Mouse (Mus musculus): ENCODE results near the gene Mapkap1. TPM values are rescaled to one million over a fixed set of nuclear protein-coding genes. Genes with fewer than 3 reads are reported as not detected.
"Not testable (repeated sequence)": the region's sequence is repeated elsewhere in the genome, so short reads cannot be mapped to it uniquely, and the experiment has no call there.

The Mapkap1 gene
- polyA plus RNA-seq, 1 experiment from 2014 or later: 78.9 TPM

DNA sequence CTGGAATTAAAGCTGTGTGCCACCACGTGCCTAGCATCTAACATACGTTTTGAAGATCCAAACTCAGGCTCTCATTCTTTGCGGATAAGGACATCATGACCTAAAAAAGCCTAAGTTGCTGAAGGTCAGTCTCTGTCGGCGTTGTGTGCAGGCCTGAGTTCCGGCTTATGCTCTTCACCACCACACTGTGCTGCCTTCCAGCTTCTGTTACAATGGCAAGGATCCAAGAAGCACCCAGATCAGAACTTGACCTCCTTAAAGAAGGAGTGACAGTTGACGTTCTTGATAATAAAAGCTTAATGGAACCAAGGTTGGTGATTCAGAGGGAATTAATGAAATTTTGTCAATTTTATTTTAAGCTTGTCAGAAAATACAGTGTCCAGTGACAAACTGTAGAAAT lies 80.7 kb downstream of the Mapkap1 start:
- ChIA-PET POLR2A (interaction anchor here (0.6 kb wide), 1 partner anchor 9 kb away, joined by 3 read pairs; no protein-coding TSS in a partner anchor), CTCF (no interaction called here)
- ATAC-seq: no peak

DNA sequence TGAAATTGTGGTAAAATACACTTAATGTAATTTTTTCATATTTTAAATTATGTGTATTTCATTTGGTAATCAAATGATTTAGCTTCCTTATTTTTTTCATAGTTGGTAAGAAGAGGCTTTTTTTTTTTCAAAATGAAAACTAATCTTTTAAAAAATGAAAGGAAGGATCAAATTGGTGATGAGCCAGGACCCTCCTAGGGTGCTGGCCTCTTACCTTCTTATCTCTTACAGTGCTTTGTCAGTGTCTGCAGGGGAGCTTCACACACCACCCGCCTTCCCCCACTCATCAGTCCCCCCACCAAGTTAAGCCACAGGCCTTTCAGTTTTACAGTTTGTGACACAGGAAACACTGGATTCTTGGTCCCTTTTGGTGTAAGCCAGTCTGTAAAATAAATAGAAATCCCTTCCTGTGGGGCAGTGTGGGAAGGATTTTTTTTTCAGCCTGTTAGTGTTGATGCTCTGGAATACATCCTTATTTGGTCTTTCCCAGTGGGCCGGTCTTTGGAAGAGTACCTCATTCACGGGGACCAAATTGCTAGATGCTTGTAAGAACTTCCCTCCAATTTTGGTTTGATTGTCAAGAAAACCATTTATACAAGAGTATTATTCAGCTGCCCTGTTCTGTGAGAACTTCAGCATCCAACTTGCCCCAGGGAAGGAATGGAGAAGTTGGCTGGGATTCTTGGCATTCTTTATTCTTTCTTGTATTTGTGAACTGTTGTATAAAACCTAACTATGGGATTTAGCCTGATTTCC lies 97.6 kb downstream of the Mapkap1 start:
- no peaks in the 10 kb centered on the region for H3K27me3 ChIP-seq
- in situ Hi-C loops (cut with MboI; ENCODE audit: low pct_unique_long_range_greater_than_20kb): loop anchor here (25.0 kb wide), 1 partner anchor 517 kb away; no protein-coding TSS in a partner anchor
- ATAC-seq (no peak), DNase-seq (ENCODE audit: low read depth, low spot score) (no peak)
- no peak for TF ChIP-seq CTCF (IDR thresholded peaks at IDR 0.05)
- CTCF ChIA-PET: interaction anchor here (1.0 kb wide), 1 partner anchor 530 kb away, joined by 3 read pairs; no protein-coding TSS in a partner anchor
- POLR2A ChIA-PET: no interaction called here

More for the DNA sequence above, 80.7 kb downstream of the Mapkap1 start:
- DNase-seq (ENCODE audit: low read depth, low spot score): no peak
- no peak for TF ChIP-seq CTCF (IDR thresholded peaks at IDR 0.05)
- H3K27me3 ChIP-seq: no peaks in the 10 kb centered on the region
- in situ Hi-C loops (cut with MboI; ENCODE audit: low pct_unique_long_range_greater_than_20kb): no loop called here

DNA sequence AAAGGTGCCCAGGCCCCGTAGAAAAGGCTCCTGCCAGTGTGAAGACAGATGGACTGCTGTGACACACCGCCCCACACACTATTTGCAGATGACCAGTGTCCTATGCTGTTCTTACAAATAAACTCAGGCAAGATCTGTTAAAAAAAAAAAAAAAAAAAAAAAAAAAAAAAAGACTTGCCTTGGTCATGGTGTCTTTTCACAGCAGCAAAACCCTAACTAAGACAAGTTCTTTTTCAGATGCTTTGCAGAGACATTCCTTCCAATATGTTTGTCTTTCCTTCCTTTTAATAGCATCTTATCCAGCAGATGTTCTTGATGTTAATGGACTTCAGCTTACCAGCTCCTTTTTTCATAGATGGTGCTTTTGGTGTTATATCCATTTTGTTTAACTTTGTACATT lies 99.6 kb downstream of the Mapkap1 start:
- CTCF ChIA-PET; ATAC-seq; H3K27me3 ChIP-seq; DNase-seq (ENCODE audit: low read depth, low spot score): not testable (repeated sequence)
- POLR2A ChIA-PET: interaction anchor here (0.6 to 0.7 kb wide), 2 partner anchors 37 to 134 kb away, joined by 3 to 8 read pairs; no protein-coding TSS in a partner anchor
- in situ Hi-C loops (cut with MboI; ENCODE audit: low pct_unique_long_range_greater_than_20kb): loop anchor here (25.0 kb wide), 1 partner anchor 519 kb away; no protein-coding TSS in a partner anchor

DNA sequence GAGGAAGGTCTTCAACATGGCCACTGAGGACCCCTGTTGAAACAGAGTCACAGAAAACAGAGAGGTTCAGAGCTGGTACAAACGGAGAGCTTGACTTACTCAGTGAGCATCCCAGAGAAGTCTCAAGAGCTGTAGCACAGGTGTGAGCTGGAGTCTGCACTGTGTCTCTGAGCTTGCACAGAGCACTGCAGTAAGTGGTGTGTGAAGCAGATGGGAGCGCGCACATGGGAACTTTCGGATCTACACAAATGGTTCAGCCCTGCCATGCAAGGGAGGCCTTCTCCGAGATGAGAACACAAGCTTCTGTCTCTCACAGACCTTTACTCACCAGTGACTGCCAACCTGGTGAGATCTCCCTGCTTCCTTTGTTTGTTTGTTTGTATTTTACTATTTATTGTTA lies 103.3 kb downstream of the Mapkap1 start:
- H3K27me3 ChIP-seq: no peaks in the 10 kb centered on the region
- TF ChIP-seq CTCF (IDR thresholded peaks at IDR 0.05): no peak
- in situ Hi-C loops (cut with MboI; ENCODE audit: low pct_unique_long_range_greater_than_20kb): loop anchor here (25.0 kb wide), 1 partner anchor 523 kb away; no protein-coding TSS in a partner anchor
- no peak for DNase-seq (ENCODE audit: low read depth, low spot score)
- no peak for ATAC-seq
- CTCF ChIA-PET: interaction anchor here (3.1 kb wide), 1 partner anchor 10 kb away, joined by 13 read pairs; no protein-coding TSS in a partner anchor
- POLR2A ChIA-PET: interaction anchor here (1.6 kb wide), 1 partner anchor 73 kb away, joined by 3 read pairs; no protein-coding TSS in a partner anchor

DNA sequence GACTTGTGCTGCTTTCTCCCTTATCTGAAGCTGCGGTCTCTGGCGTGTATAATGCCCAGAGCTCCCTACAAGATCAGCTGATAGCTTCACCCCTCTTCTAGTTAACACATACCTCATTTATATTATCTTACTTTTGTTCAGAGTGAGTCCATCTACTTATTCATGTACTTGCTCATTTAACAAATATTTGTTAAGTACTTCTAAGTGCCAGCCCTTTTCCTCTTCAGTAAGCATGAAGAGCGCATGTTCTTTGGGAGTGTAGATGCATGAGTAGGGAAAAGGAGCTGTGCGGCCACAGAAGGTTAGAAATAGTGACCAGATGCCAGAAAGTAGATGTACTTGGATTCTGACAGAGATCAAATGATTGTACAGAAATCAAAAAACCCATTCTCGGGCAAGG lies 108.7 kb downstream of the Mapkap1 start:
- no peaks in the 10 kb centered on the region for H3K27me3 ChIP-seq
- ChIA-PET POLR2A (interaction anchor here (0.5 to 0.9 kb wide), 2 partner anchors 36 to 1221 kb away, joined by 3 read pairs; no protein-coding TSS in a partner anchor), CTCF (interaction anchor here (0.8 to 1.2 kb wide), 3 partner anchors 13 to 93 kb away, joined by 3 read pairs; no protein-coding TSS in a partner anchor)
- no peak for ATAC-seq
- no peak for TF ChIP-seq CTCF (IDR thresholded peaks at IDR 0.05)
- in situ Hi-C loops (cut with MboI; ENCODE audit: low pct_unique_long_range_greater_than_20kb): loop anchor here (5.0 to 25.0 kb wide), 2 partner anchors 528 to 693 kb away; no protein-coding TSS in a partner anchor
- no peak for DNase-seq (ENCODE audit: low read depth, low spot score)

DNA sequence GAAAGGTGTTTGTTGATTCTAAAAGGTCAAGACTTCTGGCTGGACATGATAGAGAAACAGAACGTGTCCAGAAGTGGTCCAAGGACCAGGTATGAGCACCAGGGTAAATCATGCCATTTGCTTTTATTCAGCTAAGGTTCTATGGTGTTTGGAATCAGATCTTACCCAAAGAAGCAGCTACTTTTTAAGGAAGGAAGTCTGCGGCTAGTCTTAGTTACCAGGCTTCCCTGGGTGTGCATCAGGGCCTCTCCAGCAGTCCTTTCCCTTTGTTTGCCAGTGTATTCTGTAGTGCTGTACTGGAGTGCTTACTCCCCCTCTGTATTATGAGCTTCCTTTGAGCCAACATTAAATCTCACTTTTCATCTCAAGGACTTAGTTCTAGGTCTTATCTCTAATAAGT lies 111.5 kb downstream of the Mapkap1 start:
- no peak for ATAC-seq
- ChIA-PET CTCF (interaction anchor here (0.6 to 1.5 kb wide), 2 partner anchors 180 to 329 kb away, joined by 3 read pairs; no protein-coding TSS in a partner anchor), POLR2A (no interaction called here)
- no peak for TF ChIP-seq CTCF (IDR thresholded peaks at IDR 0.05)
- in situ Hi-C loops (cut with MboI; ENCODE audit: low pct_unique_long_range_greater_than_20kb): loop anchor here (5.0 to 25.0 kb wide), 2 partner anchors 531 to 696 kb away; no protein-coding TSS in a partner anchor
- no peak for DNase-seq (ENCODE audit: low read depth, low spot score)
- no peaks in the 10 kb centered on the region for H3K27me3 ChIP-seq

DNA sequence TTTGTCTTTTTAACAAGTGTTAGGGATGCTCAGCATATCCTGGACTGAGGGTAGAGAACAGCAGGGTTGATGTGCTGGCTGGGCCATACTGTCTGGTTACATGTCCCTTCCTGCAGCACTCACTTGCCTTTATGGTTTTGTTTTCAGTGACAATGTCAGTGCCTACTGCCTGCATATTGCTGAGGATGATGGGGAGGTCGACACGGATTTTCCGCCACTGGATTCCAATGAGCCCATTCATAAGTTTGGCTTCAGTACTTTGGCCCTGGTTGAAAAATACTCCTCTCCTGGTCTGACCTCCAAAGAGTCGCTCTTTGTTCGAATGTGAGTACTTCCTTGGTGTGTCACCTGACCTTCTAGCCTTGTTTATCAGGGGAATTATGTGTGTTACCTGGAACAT lies 112.0 kb downstream of the Mapkap1 start:
- DNase-seq (ENCODE audit: low read depth, low spot score): no peak
- no peak for ATAC-seq
- no peaks in the 10 kb centered on the region for H3K27me3 ChIP-seq
- CTCF ChIA-PET: interaction anchor here (1.5 kb wide), 1 partner anchor 330 kb away, joined by 3 read pairs; no protein-coding TSS in a partner anchor
- POLR2A ChIA-PET: no interaction called here
- TF ChIP-seq CTCF (IDR thresholded peaks at IDR 0.05): no peak
- in situ Hi-C loops (cut with MboI; ENCODE audit: low pct_unique_long_range_greater_than_20kb): loop anchor here (5.0 to 25.0 kb wide), 2 partner anchors 531 to 696 kb away; no protein-coding TSS in a partner anchor

DNA sequence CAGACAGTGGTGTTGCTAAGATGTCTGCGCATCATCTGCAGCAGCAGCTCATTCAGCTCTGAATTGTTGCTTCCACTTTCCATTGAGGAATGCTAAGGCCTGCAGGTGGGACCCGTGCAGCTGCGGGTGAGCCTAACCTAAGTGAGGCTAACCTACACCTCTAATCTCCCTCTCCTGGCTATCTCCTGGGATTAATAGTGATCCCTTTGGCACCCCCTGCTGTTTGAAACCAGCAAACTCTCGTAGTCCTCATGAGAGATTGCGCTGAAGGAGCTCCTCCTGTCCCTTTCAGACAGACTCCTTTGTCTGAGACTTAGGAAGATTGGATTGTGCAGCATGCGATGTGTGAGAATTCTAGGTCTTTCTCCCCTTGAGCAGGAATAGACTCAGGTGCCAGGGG lies 113.0 kb downstream of the Mapkap1 start:
- CTCF ChIA-PET: interaction anchor here (0.6 to 2.8 kb wide), 6 partner anchors 9 to 127 kb away, joined by 3 to 13 read pairs (median 4); no protein-coding TSS in a partner anchor
- POLR2A ChIA-PET: interaction anchor here (0.6 kb wide), 1 partner anchor 357 kb away, joined by 3 read pairs; no protein-coding TSS in a partner anchor
- peak; percentile 68 for TF ChIP-seq CTCF (IDR thresholded peaks at IDR 0.05)
- no peaks in the 10 kb centered on the region for H3K27me3 ChIP-seq
- in situ Hi-C loops (cut with MboI; ENCODE audit: low pct_unique_long_range_greater_than_20kb): loop anchor here (5.0 to 25.0 kb wide), 2 partner anchors 532 to 697 kb away; no protein-coding TSS in a partner anchor
- peak; percentile 7 for DNase-seq (ENCODE audit: low read depth, low spot score)
- ATAC-seq: no peak

DNA sequence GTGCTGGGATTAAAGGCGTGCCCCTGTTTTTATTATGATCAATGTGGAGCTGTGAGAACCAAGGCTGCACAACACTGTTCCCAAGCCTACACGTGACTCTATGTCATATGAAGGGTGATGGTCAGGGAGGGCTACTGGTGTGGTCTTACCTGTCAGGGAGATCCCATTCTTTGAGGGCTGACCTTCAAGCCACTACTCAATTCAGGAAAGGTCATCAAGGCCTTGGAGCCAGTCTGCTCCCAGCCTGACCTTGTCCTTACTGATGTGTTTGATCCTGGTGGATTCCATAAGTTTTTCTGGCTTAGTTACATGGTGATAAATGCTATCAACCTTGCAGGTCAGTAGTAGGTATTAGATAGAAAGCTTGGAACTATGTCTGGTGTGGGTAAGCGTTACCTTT lies 114.8 kb downstream of the Mapkap1 start:
- ChIA-PET POLR2A (no interaction called here), CTCF (interaction anchor here (1.4 to 2.8 kb wide), 2 partner anchors 10 to 13 kb away, joined by 4 to 13 read pairs; no protein-coding TSS in a partner anchor)
- TF ChIP-seq CTCF (IDR thresholded peaks at IDR 0.05): no peak
- ATAC-seq (no peak), DNase-seq (ENCODE audit: low read depth, low spot score) (no peak)
- in situ Hi-C loops (cut with MboI; ENCODE audit: low pct_unique_long_range_greater_than_20kb): loop anchor here (25.0 kb wide), 1 partner anchor 534 kb away; no protein-coding TSS in a partner anchor
- no peaks in the 10 kb centered on the region for H3K27me3 ChIP-seq

DNA sequence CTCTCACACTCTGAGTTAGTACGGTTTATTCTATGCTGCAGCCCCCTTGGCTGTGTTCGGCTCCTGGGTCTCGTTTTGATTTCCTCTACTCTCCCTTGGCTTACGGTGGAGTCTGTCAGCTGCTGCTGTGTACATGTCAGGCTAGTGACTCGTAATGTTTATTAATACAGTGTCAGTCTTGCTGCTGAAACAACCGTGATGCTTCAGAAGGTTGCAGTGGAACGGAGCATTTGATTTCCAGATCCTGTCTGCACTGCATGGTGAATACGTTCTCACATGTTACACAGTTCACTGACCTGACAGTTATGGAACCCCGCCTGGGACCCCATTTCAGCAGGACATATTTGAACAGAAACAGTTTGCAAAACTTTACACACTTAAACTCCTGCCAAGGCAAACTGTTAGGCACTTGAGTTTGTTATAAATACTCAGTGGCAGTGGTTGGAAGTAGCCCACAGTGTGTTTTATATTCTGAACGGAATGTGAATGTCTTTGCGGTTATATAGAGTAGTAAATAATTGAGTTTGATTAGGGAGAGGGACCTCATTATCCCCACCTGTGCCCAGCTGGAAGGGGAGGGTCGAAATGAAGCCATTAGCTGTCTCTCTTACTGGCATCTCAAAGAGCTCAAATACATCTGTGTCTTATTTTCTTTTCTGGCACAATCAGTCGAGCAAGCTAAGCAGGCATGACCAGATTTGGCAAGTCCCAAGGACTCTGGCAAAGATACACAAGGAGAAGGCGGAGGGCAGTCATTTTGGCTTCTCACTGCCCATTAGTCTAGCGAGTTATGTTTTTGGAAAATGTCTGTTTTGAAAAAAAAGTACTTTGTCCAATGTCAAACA lies 120.2 kb downstream of the Mapkap1 start:
- POLR2A ChIA-PET: interaction anchor here (1.2 kb wide), 1 partner anchor 107 kb away, joined by 7 read pairs; no protein-coding TSS in a partner anchor
- ATAC-seq: no peak
- DNase-seq (ENCODE audit: low read depth, low spot score): no peak
- in situ Hi-C loops (cut with MboI; ENCODE audit: low pct_unique_long_range_greater_than_20kb): no loop called here
- no peaks in the 10 kb centered on the region for H3K27me3 ChIP-seq
- CTCF ChIA-PET: interaction anchor here (1.6 kb wide), 1 partner anchor 14 kb away, joined by 6 read pairs; no protein-coding TSS in a partner anchor
- no peak for TF ChIP-seq CTCF (IDR thresholded peaks at IDR 0.05)
